Mouse (Mus musculus) kidney, adult 2 months (tissue): ENCODE measurements around the gene Slc26a10. TPM values are rescaled to one million over a fixed set of nuclear protein-coding genes. Genes with fewer than 3 reads are reported as not detected.
A peak's percentile ranks its signal among the peaks of the same experiment; 100 is the strongest.

ENCODE experiments used
- DNase-seq: peaks from one replicate; pipeline ENCODE4 v3.0.0; 2021
- H3K27ac ChIP-seq: fragments of 200-500 bp; 2 replicates; pipeline ENCODE4 v1.5.1; 2012; ENCODE audit warnings: low read depth, low read length, control low read depth, inconsistent platforms; ENCODE audit not compliant: insufficient read depth
- H3K27me3 ChIP-seq: fragments of 200-500 bp; replicated peaks from 2 replicates; pipeline ENCODE4 v1.6.1; 2012; ENCODE audit warnings: mild to moderate bottlenecking, moderate library complexity, low read length, inconsistent platforms; ENCODE audit not compliant: control insufficient read depth, insufficient read depth
- H3K36me3 ChIP-seq: fragments of 200-500 bp; 2 replicates; pipeline ENCODE4 v1.6.1; 2012; ENCODE audit warnings: mild to moderate bottlenecking, moderate library complexity, low read length, inconsistent platforms; ENCODE audit not compliant: control insufficient read depth, insufficient read depth
- H3K4me1 ChIP-seq: fragments of 200-500 bp; 2 replicates; pipeline ENCODE4 v1.6.1; 2011; ENCODE audit warnings: low read length; ENCODE audit not compliant: control insufficient read depth, insufficient read depth
- H3K4me3 ChIP-seq: fragments of 200-500 bp; 2 replicates; pipeline ENCODE4 v1.5.1; 2011; ENCODE audit warnings: mild to moderate bottlenecking, low read depth, low read length, control low read depth; ENCODE audit not compliant: insufficient read depth
- CTCF ChIP-seq: fragments of 200-500 bp; conservative IDR thresholded peaks from 2 replicates; pipeline ENCODE4 v1.5.1; 2011; ENCODE audit warnings: low read depth, mild to moderate bottlenecking, control low read depth, low read length, moderate library complexity, mixed read lengths; ENCODE audit not compliant: insufficient read depth, insufficient read length
- POLR2A ChIP-seq: fragments of 200-500 bp; IDR thresholded peaks from one replicate; pipeline ENCODE4 v1.6.1; 2011; ENCODE audit warnings: low read depth, low read length, control low read depth
- WGBS: fragments of 180-500 bp; shearing (Covaris S2); methylation state at CpG from one replicate; pipeline ENCODE4 v1.1.7; 2018; 5-methylcytosine and 5-hydroxymethylcytosine counted together
- polyA plus RNA-seq: library from polyadenylated mRNA; depleted of rRNA; stranded (reverse); fragments of >200 nt; gene quantifications from 2 replicates; pipeline ENCODE4 v1.2.3, GENCODE M21; 2012; rRNA removed

The Slc26a10 gene
- polyA plus RNA-seq, 1 experiment: 8.1 TPM

GRCm38 (mm10) chr10:127125210-127126001 is 55.0 kb downstream of the Slc26a10 start:
- Histone ChIP-seq H3K27me3 (no peaks in the 10 kb centered on the region), H3K27ac (no peak overlapping the region), H3K4me1 (0 out of 2 replicates have a peak, but pooled peaks cover 3% of the 10 kb centered on the region), H3K36me3 (no peaks in the 10 kb centered on the region), H3K4me3 (no peak overlapping the region)
- 77% methylated on average over 9 of the region's 9 CpGs for WGBS
- TF ChIP-seq CTCF (peak; percentile 70), POLR2A (no peak)
- DNase-seq: peak; percentile 78

- peak; percentile 82 for DNase-seq
- 14% methylated on average over 4 of the region's 4 CpGs for WGBS
- H3K36me3 ChIP-seq: peaks cover 2% of the 10 kb centered on the region
- no peak overlapping the region for H3K27ac ChIP-seq
- peak overlapping the region; percentile 19; the same call in 1 of the 2 replicates for H3K4me3 ChIP-seq
- 0 out of 2 replicates have a peak, but pooled peaks cover 3% of the 10 kb centered on the region for H3K4me1 ChIP-seq
- no peaks in the 10 kb centered on the region for H3K27me3 ChIP-seq
- no peak for TF ChIP-seq POLR2A
- peak; percentile 57 for TF ChIP-seq CTCF
These were observed 57.0 kb downstream of the Slc26a10 start for GRCm38 (mm10) chr10:127123436-127123805.

- H3K4me3 ChIP-seq: peak overlapping the region; percentile 19; the same call in 1 of the 2 replicates
These were observed 57.5 kb downstream of the Slc26a10 start for GRCm38 (mm10) chr10:127122784-127123435.

GRCm38 (mm10) chr10:127122018-127122417 is 58.4 kb downstream of the Slc26a10 start:
- Histone ChIP-seq H3K27me3 (no peaks in the 10 kb centered on the region), H3K4me1 (0 out of 2 replicates have a peak, but pooled peaks cover 3% of the 10 kb centered on the region), H3K4me3 (no peak overlapping the region), H3K27ac (no peak overlapping the region), H3K36me3 (peaks cover 2% of the 10 kb centered on the region)
- DNase-seq: no peak
- WGBS: 73% methylated on average over 3 of the region's 3 CpGs
- TF ChIP-seq POLR2A (no peak), CTCF (no peak)

More at GRCm38 (mm10) chr10:127122784-127123435, 57.5 kb downstream of the Slc26a10 start:
- Histone ChIP-seq H3K4me1 (0 out of 2 replicates have a peak, but pooled peaks cover 3% of the 10 kb centered on the region), H3K36me3 (peaks cover 2% of the 10 kb centered on the region), H3K27ac (no peak overlapping the region; the same call in 1 of the 2 replicates), H3K27me3 (no peaks in the 10 kb centered on the region)
- TF ChIP-seq POLR2A (no peak), CTCF (no peak)
- 14% methylated on average over 13 of the region's 13 CpGs for whole genome bisulfite sequencing
- DNase-seq: no peak

Other genes starting within 250 kb of the Slc26a10 start
- 118 and 126 TPM in 2 replicates for gene Ctdsp2, start 201.9 kb downstream of the Slc26a10 start, polyA plus RNA-seq
- gene Avil, start 179.9 kb downstream of the Slc26a10 start, polyA plus RNA-seq: 0.14 and 0.19 TPM in 2 replicates
- 54.0 and 58.1 TPM in 2 replicates for gene Tsfm, start 149.8 kb downstream of the Slc26a10 start, polyA plus RNA-seq
- 24.5 and 27.5 TPM in 2 replicates for gene Mettl1, start 139.2 kb downstream of the Slc26a10 start, polyA plus RNA-seq
- gene Eef1akmt3, start 139.1 kb downstream of the Slc26a10 start, polyA plus RNA-seq: 2.4 and 3.1 TPM in 2 replicates
- 13.5 and 14.3 TPM in 2 replicates for gene Cyp27b1, start 132.4 kb downstream of the Slc26a10 start, polyA plus RNA-seq
- 13.1 and 15.3 TPM in 2 replicates for gene March9, start 120.5 kb downstream of the Slc26a10 start, polyA plus RNA-seq
- gene Cdk4, start 117.1 kb downstream of the Slc26a10 start, polyA plus RNA-seq: 195 and 216 TPM in 2 replicates
- gene Tspan31, start 110.4 kb downstream of the Slc26a10 start, polyA plus RNA-seq: 102 and 117 TPM in 2 replicates
- gene Agap2, start 105.4 kb downstream of the Slc26a10 start, polyA plus RNA-seq: 1.3 and 2.2 TPM in 2 replicates
- 108 and 114 TPM in 2 replicates for gene Os9, start 59.5 kb downstream of the Slc26a10 start, polyA plus RNA-seq
- gene B4galnt1, start 15.4 kb downstream of the Slc26a10 start, polyA plus RNA-seq: 15.4 and 27.5 TPM in 2 replicates
- 9.2 and 11.9 TPM in 2 replicates for gene Arhgef25, start 9.4 kb upstream of the Slc26a10 start, polyA plus RNA-seq
- gene Dtx3, start 15.1 kb upstream of the Slc26a10 start, polyA plus RNA-seq: 101 and 132 TPM in 2 replicates
- 116 and 120 TPM in 2 replicates for gene Pip4k2c, start 30.9 kb upstream of the Slc26a10 start, polyA plus RNA-seq
- 3.7 and 6.7 TPM in 2 replicates for gene Kif5a, start 82.7 kb upstream of the Slc26a10 start, polyA plus RNA-seq
- gene Dctn2, start 85.7 kb upstream of the Slc26a10 start, polyA plus RNA-seq: 181 and 184 TPM in 2 replicates
- gene Mbd6, start 108.4 kb upstream of the Slc26a10 start, polyA plus RNA-seq: 24.6 and 26.8 TPM in 2 replicates
- 44.4 and 48.3 TPM in 2 replicates for gene Mars, start 131.1 kb upstream of the Slc26a10 start, polyA plus RNA-seq
- gene Arhgap9, start 141.3 kb upstream of the Slc26a10 start, polyA plus RNA-seq: 2.7 and 6.0 TPM in 2 replicates
- gene Gli1, start 161.3 kb upstream of the Slc26a10 start, polyA plus RNA-seq: 1.7 and 3.0 TPM in 2 replicates
- gene Inhbe, start 173.8 kb upstream of the Slc26a10 start, polyA plus RNA-seq: not detected in 2 replicates
- 0.12 TPM in 1 of 2 replicates, not detected in the other for gene Inhbc, start 189.8 kb upstream of the Slc26a10 start, polyA plus RNA-seq
- gene R3hdm2, start 199.7 kb upstream of the Slc26a10 start, polyA plus RNA-seq: 93.8 and 101 TPM in 2 replicates